Comparison of ENCODE assay signal across 11 mouse cellular contexts in the genomic region with DNA sequence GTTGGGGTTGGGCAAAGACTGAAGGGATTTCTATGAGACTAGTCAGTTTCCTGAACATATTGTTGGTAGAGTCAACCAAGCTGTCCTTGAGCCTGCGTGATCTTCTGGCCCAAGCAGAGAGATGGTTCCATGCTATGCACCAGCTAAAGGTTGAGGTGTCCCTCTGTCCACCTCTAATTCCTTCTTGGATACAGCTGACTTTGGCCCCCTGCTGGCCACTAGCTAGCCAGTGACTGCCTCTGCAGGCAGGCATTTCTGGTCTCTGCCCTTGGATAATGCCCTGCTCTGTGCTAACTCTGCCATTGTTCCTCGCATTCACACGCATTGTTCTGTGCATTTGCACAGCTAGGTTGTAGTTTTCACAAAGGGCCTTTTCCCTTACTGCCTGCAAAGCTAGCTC. TPM values are rescaled to one million over a fixed set of nuclear protein-coding genes. Genes with fewer than 3 reads are reported as not detected.
A peak's percentile ranks its signal among the peaks of the same experiment; 100 is the strongest.
DNase-seq lines count a peak whose midpoint lies in the region; TF ChIP-seq lines count a peak whose summit lies in the region.
"Had no signal": no experiment of that assay in that cellular context is flagged by ENCODE, and none has a peak within 500 bp of the region (broad histone marks: within the 10 kb centered on the region; RNA-seq: fewer than 3 reads in every experiment).

No protein-coding gene starts in this region.

- no peaks in the 10 kb centered on the region for H3K36me3 ChIP-seq in limb, embryonic 10.5 days

- 91% methylated on average over 3 of the region's 3 CpGs for WGBS in limb, embryonic 10.5 days

- no peaks in the 10 kb centered on the region for H3K9me3 ChIP-seq in limb, embryonic 10.5 days (replicated peaks)

- peaks cover 8% of the 10 kb centered on the region; the same call in 1 of the 2 replicates for H3K4me1 ChIP-seq in limb, embryonic 10.5 days

- H3K27ac ChIP-seq in layer of hippocampus, adult 2 months, result no peak overlapping the region
- no peak overlapping the region for H3K27ac ChIP-seq in limb, embryonic 10.5 days

- no peaks in the 10 kb centered on the region for H3K27me3 ChIP-seq in limb, embryonic 10.5 days (ENCODE audit: low read depth, poor library complexity, severe bottlenecking)

- no peak overlapping the region for H3K4me3 ChIP-seq in layer of hippocampus, adult 2 months
- H3K4me3 ChIP-seq in limb, embryonic 10.5 days, result no peak overlapping the region

- peak; percentile 52 for DNase-seq in cerebellum, adult 9-10 months
- no peak for DNase-seq in cerebellum, postnatal 4 days (ENCODE audit: low spot score in 2 of 2)
- DNase-seq in layer of hippocampus, adult 2 months (ENCODE audit: low spot score in 2 of 2), result no peak
- no peak for DNase-seq in layer of hippocampus, adult 9-11 months
- DNase-seq in adrenal gland, postnatal 10 days, result peak; percentile 57
- DNase-seq in limb, embryonic 10.5 days (ENCODE audit: low spot score), result peak; percentile 40
- no peak for DNase-seq in thymus, postnatal 25 days
- no peak for DNase-seq in thymus, adult 18-20 months

- TF ChIP-seq CTCF in layer of hippocampus, adult 2 months (conservative IDR thresholded peaks at IDR 0.05), result peak; percentile 71

RNA-seq across cellular contexts. Expression of a gene that starts 15.9 kb away (rescaled TPM):
- total RNA-seq in layer of hippocampus, adult 2 months (2021), result not detected
- not detected for total RNA-seq in adrenal gland, postnatal 10 days (2021)
- polyA plus RNA-seq in limb, embryonic 10.5 days (2016; fragmentation: Nextera tagmentation; extraction: Ambion mirVana), result not detected in 2 replicates
- total RNA-seq: megakaryocyte progenitor cell, adult 5-6 weeks had no signal
- polyA plus RNA-seq: C2C12; large intestine, adult 2 months had no signal

Comparison
In these comparisons a context has a peak if more than half of its experiments do, and no peak if none do; other contexts are left out.
1. DNase-seq: peak in cerebellum, adult 9-10 months (single experiment), adrenal gland, postnatal 10 days (single experiment) and limb, embryonic 10.5 days (single experiment); none in cerebellum, postnatal 4 days (0 of 2), layer of hippocampus, adult 2 months (0 of 2), layer of hippocampus, adult 9-11 months (single experiment), thymus, postnatal 25 days (single experiment) and thymus, adult 18-20 months (0 of 2).